Mouse (Mus musculus): ENCODE data around the gene Nup88. TPM values are rescaled to one million over a fixed set of nuclear protein-coding genes. Genes with fewer than 3 reads are reported as not detected.

Gene Nup88
- total RNA-seq, 2 experiments from 2014 or later, result 56.0 to 60.3 TPM

Other genes with a start within 250 kb of the Nup88 start
- 1 to 10 TPM; 8.4 to 9.4 TPM for gene Zfp3, start 205.8 kb downstream of the Nup88 start, total RNA-seq (2021)
- 1 to 10 TPM; 1.2 to 1.3 TPM for gene Scimp, start 157.4 kb downstream of the Nup88 start, total RNA-seq (2021)
- gene Rabep1, start 125.2 kb downstream of the Nup88 start, total RNA-seq (2021), result 100 to 1,000 TPM; 144 to 170 TPM
- 10 to 100 TPM; 23.8 to 26.0 TPM for gene Rpain, start 240 bp upstream of the Nup88 start, total RNA-seq (2021)
- gene C1qbp, start 13.1 kb upstream of the Nup88 start, total RNA-seq (2021), result 100 to 1,000 TPM; 231 to 240 TPM
- gene Dhx33, start 34.5 kb upstream of the Nup88 start, total RNA-seq (2021), result 10 to 100 TPM; 28.4 to 31.4 TPM
- 10 to 100 TPM; 21.8 to 26.3 TPM for gene Mis12, start 49.6 kb upstream of the Nup88 start, total RNA-seq (2021)
- gene Derl2, start 49.9 kb upstream of the Nup88 start, total RNA-seq (2021), result 10 to 100 TPM; 71.1 to 92.2 TPM
- gene 6330403K07Rik, start 63.5 kb upstream of the Nup88 start, total RNA-seq (2021), result 1 to 10 TPM; 7.3 to 7.4 TPM
- gene Nlrp1a, start 174.7 kb upstream of the Nup88 start, total RNA-seq (2021), result 1 to 10 TPM; 1.7 to 2.0 TPM